Mouse (Mus musculus): ENCODE measurements at regions not wholly inside any gene's neighbourhood (a gene's known extent, or its start where the extent isn't known, plus 50 kb on each side); places are given as distances from the start of the nearest gene placed in this dataset.
"Not testable (repeated sequence)": the region's sequence is repeated elsewhere in the genome, so short reads cannot be mapped to it uniquely, and the experiment has no call there.

DNA sequence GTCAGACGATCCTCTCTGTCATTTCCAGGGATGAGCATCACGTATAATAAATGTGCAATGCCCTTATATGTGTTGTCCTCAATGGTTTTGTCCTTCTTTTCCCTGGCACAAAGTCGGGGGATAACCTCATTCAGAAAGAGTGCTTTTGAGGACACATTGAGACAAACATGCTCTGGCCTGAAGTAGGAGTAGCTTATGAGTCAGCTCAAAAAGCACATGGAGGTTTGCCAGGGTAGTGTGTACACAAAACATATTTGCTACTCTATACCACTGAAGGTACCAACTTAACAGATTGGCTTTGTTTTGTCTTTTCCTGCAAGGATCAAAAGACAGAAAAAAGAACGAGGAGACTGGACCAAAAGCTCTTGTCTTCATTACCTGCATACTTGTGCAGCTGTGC is 682.1 kb upstream of the Grid2 start:
- no peak for DNase-seq (ENCODE audit: low spot score in 2 of 2)

DNA sequence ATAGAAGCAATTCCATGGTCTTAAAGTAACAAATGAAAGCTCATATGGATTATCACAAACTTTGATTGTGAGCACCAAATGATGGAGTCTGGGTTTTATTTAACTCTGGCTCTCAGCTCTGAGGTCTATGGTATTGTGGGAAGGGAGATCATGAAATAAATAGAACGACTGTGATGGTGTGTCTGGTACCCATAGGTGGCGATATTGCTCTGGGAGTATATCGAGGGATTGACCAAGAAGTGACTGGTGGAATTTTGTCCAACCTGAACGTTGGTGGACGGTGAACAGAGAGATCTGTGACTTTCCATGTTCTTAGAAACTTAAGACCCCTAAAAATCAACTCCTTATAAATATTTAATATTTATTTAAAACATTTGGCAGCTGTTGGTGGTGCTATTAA is 679.5 kb upstream of the Grid2 start:
- DNase-seq (ENCODE audit: low spot score in 2 of 2): peak; percentile 2 to 41

DNA sequence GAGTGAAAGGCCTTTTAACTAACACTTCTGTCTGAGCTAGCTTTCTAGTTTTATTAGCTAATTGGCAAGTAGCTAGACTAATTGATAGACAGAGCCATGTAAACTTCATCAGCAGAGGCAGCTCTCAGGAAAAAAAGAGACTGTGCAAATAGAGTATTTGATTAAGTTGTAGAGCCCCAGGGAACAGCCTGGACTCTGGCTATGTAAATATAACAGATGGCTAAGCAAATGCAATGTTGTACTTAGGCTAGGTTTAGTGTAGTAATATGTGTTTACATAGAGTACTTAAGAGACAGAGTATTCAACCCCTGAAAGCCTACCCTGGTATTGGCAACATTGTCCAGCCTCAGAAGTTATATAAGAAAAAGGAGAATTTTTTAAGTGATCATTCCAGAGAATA is 635.1 kb upstream of the Grid2 start:
- DNase-seq (ENCODE audit: low spot score in 2 of 2): no peak

DNA sequence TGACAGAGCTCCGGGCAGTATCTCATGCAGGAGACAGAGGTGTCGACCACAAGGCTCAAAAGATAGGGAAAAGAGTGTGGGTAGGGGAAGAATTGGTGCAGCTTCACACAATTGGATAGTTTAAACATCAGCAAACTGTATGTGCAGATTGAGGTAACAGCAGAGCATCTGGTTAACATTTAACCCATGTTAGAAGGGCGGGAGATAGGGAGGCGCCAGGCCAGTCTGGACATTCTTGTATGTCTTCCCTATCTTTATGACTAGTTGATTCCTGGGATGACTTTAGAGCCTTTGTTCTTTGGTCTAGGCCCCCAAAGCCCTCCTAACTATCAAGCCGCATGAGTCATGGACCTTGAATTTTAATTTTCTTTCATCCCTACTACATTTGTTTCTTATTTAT is 587.6 kb upstream of the Grid2 start:
- not testable (repeated sequence) for DNase-seq (ENCODE audit: low spot score in 2 of 2)

DNA sequence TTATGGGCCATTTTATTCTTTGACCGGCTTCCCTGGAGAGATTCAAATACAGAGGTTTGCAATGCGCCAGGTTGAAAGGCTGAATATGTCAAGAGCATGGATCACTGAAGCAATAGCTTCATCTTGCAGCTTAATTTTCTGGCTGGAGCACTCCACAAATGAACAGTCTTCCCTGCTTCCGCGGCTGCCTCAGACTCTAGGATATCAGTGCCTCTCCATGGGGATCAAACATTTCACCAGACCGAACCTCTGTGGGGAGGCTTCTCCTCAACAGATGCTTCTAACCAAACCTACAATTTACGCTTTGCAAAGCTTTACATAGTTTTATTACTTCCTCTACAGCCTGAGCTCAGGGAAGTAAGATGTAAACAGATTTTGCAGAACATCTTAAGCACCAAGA is 537.3 kb upstream of the Grid2 start:
- no peak for DNase-seq (ENCODE audit: low spot score in 2 of 2)

DNA sequence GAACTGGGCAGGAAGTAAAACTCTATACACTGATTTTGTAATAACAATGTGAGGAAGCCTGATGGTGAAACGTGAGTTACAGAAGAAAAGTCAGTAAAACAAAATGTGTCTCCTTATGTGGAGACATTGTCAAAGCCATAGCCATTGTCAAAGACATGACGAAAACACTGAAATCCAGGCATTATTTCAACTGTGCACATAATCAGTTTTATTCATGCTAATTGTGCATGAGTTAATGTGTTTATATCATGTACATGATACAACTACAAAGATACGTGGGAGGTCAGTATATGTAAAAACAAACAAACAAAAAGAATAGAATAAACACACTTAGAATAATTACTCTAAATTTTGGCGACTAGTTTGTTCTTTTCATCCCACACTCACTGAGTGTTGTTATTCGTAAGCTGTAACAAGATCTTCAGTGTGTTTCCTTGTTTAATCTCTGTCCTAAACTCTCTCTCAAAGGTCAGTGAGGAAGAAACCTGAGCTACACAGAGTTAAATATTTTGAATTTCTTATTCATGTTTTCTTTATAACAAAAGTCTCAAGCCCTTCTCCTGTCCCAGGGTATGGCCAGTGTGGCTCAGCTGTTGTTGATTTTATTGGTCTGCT is 536.0 kb upstream of the Grid2 start:
- no peak for DNase-seq (ENCODE audit: low spot score in 2 of 2)

All from layer of hippocampus, postnatal 14 days (tissue).